Mouse (Mus musculus) forebrain, postnatal 0 days (tissue): ENCODE results near the gene Hoxb2. TPM values are rescaled to one million over a fixed set of nuclear protein-coding genes. Genes with fewer than 3 reads are reported as not detected.
A peak's percentile ranks its signal among the peaks of the same experiment; 100 is the strongest.

ENCODE experiments used
- ATAC-seq: fragments of 200-750 bp; cut with Nextera tagmentation; 2 replicates; pipeline ENCODE4 v1.8.0; 2017; ENCODE audit warnings: mild to moderate bottlenecking, moderate library complexity
- DNase-seq: peaks from one replicate; pipeline ENCODE4 v3.0.0-alpha.2; 2015
- H3K27ac ChIP-seq: fragments of 300-500 bp; sonication (generic); 2 replicates; pipeline ENCODE4 v1.5.1; 2014; ENCODE audit warnings: low read depth, mild to moderate bottlenecking, antibody characterized with exemption, low read length, moderate library complexity, mixed read lengths
- H3K27me3 ChIP-seq: fragments of 300-500 bp; sonication (generic); 2 replicates; pipeline ENCODE4 v1.6.1; 2014; ENCODE audit warnings: mild to moderate bottlenecking, low read length, mixed read lengths; ENCODE audit not compliant: insufficient read depth
- H3K36me3 ChIP-seq: fragments of 300-500 bp; sonication (generic); 2 replicates; pipeline ENCODE4 v1.6.1; 2014; ENCODE audit warnings: mild to moderate bottlenecking, moderate library complexity; ENCODE audit not compliant: insufficient read depth
- H3K4me1 ChIP-seq: fragments of 300-500 bp; sonication (generic); 2 replicates; pipeline ENCODE4 v1.6.1; 2014; ENCODE audit warnings: antibody characterized with exemption; ENCODE audit not compliant: insufficient read depth
- H3K4me2 ChIP-seq: fragments of 300-500 bp; sonication (generic); 2 replicates; pipeline ENCODE4 v1.6.1; 2014; ENCODE audit warnings: low read depth, mild to moderate bottlenecking, moderate library complexity
- H3K4me3 ChIP-seq: fragments of 300-500 bp; sonication (generic); 2 replicates; pipeline ENCODE4 v1.5.1; 2014; ENCODE audit warnings: low read depth, low read length, mixed read lengths
- H3K9ac ChIP-seq: fragments of 300-500 bp; sonication (generic); 2 replicates; pipeline ENCODE4 v1.6.1; 2014; ENCODE audit warnings: mild to moderate bottlenecking
- H3K9me3 ChIP-seq: fragments of 300-500 bp; sonication (generic); 2 replicates; pipeline ENCODE4 v1.6.1; 2016; ENCODE audit warnings: low read length
- CTCF ChIP-seq: sonication (generic); IDR thresholded peaks from 2 replicates; pipeline ENCODE4 v1.5.1; 2016; ENCODE audit warnings: antibody characterized with exemption, control low read depth, low read depth
- WGBS: fragments of 180-500 bp; shearing (Covaris S2); extraction: QIAGEN DNeasy Blood & Tissue Kit; methylation state at CpG from one replicate; pipeline ENCODE4 v1.1.7; 2014; 5-methylcytosine and 5-hydroxymethylcytosine counted together
- polyA plus RNA-seq: library from polyadenylated mRNA; unstranded; fragments of >200 nt; fragmentation: Nextera tagmentation; extraction: Ambion mirVana; gene quantifications from 2 replicates; pipeline ENCODE4 v1.2.1, GENCODE M21; 2015
- total RNA-seq: library from RNA; depleted of rRNA; stranded (reverse); fragments of >200 nt; gene quantifications from 2 replicates; pipeline ENCODE4 v1.2.3, GENCODE M21; 2014

Gene Hoxb2
- total and polyA plus RNA-seq, 2 experiments from 2014 or later: not detected

GRCm38 (mm10) chr11:96337026-96337425 lies 13.3 kb upstream of the Hoxb2 start:
- no peak for DNase-seq
- H3K27me3 ChIP-seq: peaks cover 96% of the 10 kb centered on the region
- no peaks in the 10 kb centered on the region for H3K9me3 ChIP-seq
- H3K9ac ChIP-seq: no peak overlapping the region
- H3K4me1 ChIP-seq: no peaks in the 10 kb centered on the region
- no peak overlapping the region for H3K4me3 ChIP-seq
- no peaks in the 10 kb centered on the region for H3K36me3 ChIP-seq
- H3K4me2 ChIP-seq: no peak overlapping the region
- ATAC-seq: no peak
- 1% methylated on average over 6 of the region's 6 CpGs for WGBS
- TF ChIP-seq CTCF: no peak
- no peak overlapping the region for H3K27ac ChIP-seq

GRCm38 (mm10) chr11:96338957-96339855 lies 11.1 kb upstream of the Hoxb2 start:
- TF ChIP-seq CTCF: no peak
- Histone ChIP-seq H3K27ac (no peak overlapping the region), H3K9ac (no peak overlapping the region), H3K4me1 (no peaks in the 10 kb centered on the region), H3K27me3 (peaks cover 94% of the 10 kb centered on the region), H3K4me3 (no peak overlapping the region), H3K36me3 (no peaks in the 10 kb centered on the region), H3K4me2 (no peak overlapping the region), H3K9me3 (no peaks in the 10 kb centered on the region)
- ATAC-seq (no peak), DNase-seq (no peak)
- WGBS: 9% methylated on average over 7 of the region's 7 CpGs

- TF ChIP-seq CTCF: no peak
- Histone ChIP-seq H3K27ac (no peak overlapping the region), H3K4me3 (no peak overlapping the region), H3K36me3 (no peaks in the 10 kb centered on the region), H3K4me2 (no peak overlapping the region), H3K9me3 (no peaks in the 10 kb centered on the region), H3K4me1 (no peaks in the 10 kb centered on the region), H3K27me3 (peaks cover 94% of the 10 kb centered on the region), H3K9ac (no peak overlapping the region)
- ATAC-seq: no peak
- DNase-seq: no peak
- 3% methylated on average over 30 of the region's 36 CpGs for WGBS
Observed at GRCm38 (mm10) chr11:96340698-96341365, 9.5 kb upstream of the Hoxb2 start.

- no peak overlapping the region for H3K27ac ChIP-seq
- DNase-seq (peak; percentile 50), ATAC-seq (no peak)
- H3K36me3 ChIP-seq: no peaks in the 10 kb centered on the region
- no peak for TF ChIP-seq CTCF
- no peak overlapping the region for H3K4me3 ChIP-seq
- H3K9me3 ChIP-seq: no peaks in the 10 kb centered on the region
- under 1% methylated on average over 40 of the region's 40 CpGs for WGBS
- no peak overlapping the region for H3K9ac ChIP-seq
- no peak overlapping the region for H3K4me2 ChIP-seq
- H3K27me3 ChIP-seq: peaks cover 94% of the 10 kb centered on the region
- no peaks in the 10 kb centered on the region for H3K4me1 ChIP-seq
Observed at GRCm38 (mm10) chr11:96341701-96342575, 8.4 kb upstream of the Hoxb2 start.

GRCm38 (mm10) chr11:96342576-96342930 lies 7.8 kb upstream of the Hoxb2 start:
- DNase-seq (no peak), ATAC-seq (no peak)
- no peak overlapping the region for H3K4me2 ChIP-seq
- WGBS: 0% methylated on average over 4 of the region's 4 CpGs
- no peak overlapping the region for H3K9ac ChIP-seq
- H3K27ac ChIP-seq: no peak overlapping the region
- peaks cover 91% of the 10 kb centered on the region for H3K27me3 ChIP-seq
- no peaks in the 10 kb centered on the region for H3K36me3 ChIP-seq
- H3K4me1 ChIP-seq: no peaks in the 10 kb centered on the region
- no peak overlapping the region for H3K4me3 ChIP-seq
- H3K9me3 ChIP-seq: no peaks in the 10 kb centered on the region
- TF ChIP-seq CTCF: no peak

- Histone ChIP-seq H3K4me1 (no peaks in the 10 kb centered on the region), H3K4me2 (no peak overlapping the region), H3K9ac (no peak overlapping the region), H3K27me3 (peaks cover 91% of the 10 kb centered on the region), H3K27ac (no peak overlapping the region), H3K36me3 (no peaks in the 10 kb centered on the region), H3K4me3 (no peak overlapping the region), H3K9me3 (no peaks in the 10 kb centered on the region)
- DNase-seq: no peak
- TF ChIP-seq CTCF: no peak
- 10% methylated on average over 2 of the region's 2 CpGs for WGBS
- ATAC-seq: no peak
Observed at GRCm38 (mm10) chr11:96343206-96343745, 7.0 kb upstream of the Hoxb2 start.
